In genomic region chr4:41775840-41776239, GRCm38 (mm10) we compare ENCODE assay signal across 21 mouse cellular contexts. TPM values are rescaled to one million over a fixed set of nuclear protein-coding genes. Genes with fewer than 3 reads are reported as not detected.
DNase-seq lines count a peak whose midpoint lies in the region; TF ChIP-seq lines count a peak whose summit lies in the region.
"Not testable (repeated sequence)": the region's sequence is repeated elsewhere in the genome, so short reads cannot be mapped to it uniquely, and the experiment has no call there.
"Had no signal": no experiment of that assay in that cellular context is flagged by ENCODE, and none has a peak within 500 bp of the region (broad histone marks: within the 10 kb centered on the region; RNA-seq: fewer than 3 reads in every experiment).

No protein-coding gene starts in this region.

- in situ Hi-C loops in CH12.LX (cut with MboI; ENCODE audit: low pct_ligation_motif_present, low pct_unique_long_range_greater_than_20kb, low sequenced_read_pairs): not testable (repeated sequence)

- not testable (repeated sequence) for H3K4me2 ChIP-seq in CH12.LX (ENCODE audit: insufficient read depth, low read depth, poor library complexity, severe bottlenecking)

- not testable (repeated sequence) for TF ChIP-seq RAD21 in CH12.LX (IDR thresholded peaks at IDR 0.05; ENCODE audit: low read depth, low read length); MEL (IDR thresholded peaks at IDR 0.05; ENCODE audit: low read depth, low read length)

- H3K9me3 ChIP-seq in CH12.LX (replicated peaks; ENCODE audit: low read length); MEL (replicated peaks; ENCODE audit: insufficient read depth, low read length): not testable (repeated sequence)

- not testable (repeated sequence) for H3K79me2 ChIP-seq in CH12.LX (replicated peaks; ENCODE audit: control insufficient read depth, extremely low read depth, insufficient read depth, poor library complexity, severe bottlenecking); MEL (ENCODE audit: control insufficient read depth, insufficient read depth, low read length, poor library complexity)

- not testable (repeated sequence) for H3K4me1 ChIP-seq in CH12.LX (ENCODE audit: control insufficient read depth in 1 of 2, insufficient read depth in 2 of 2); MEL (ENCODE audit: control insufficient read depth in 1 of 2, insufficient read depth in 2 of 2, low read length in 2 of 2); testis, adult 2 months (ENCODE audit: control insufficient read depth, insufficient read depth, low read length)

- not testable (repeated sequence) for H3K36me3 ChIP-seq in CH12.LX (replicated peaks in 1 of 2; ENCODE audit: control insufficient read depth in 1 of 2, insufficient read depth in 1 of 2, low read length in 1 of 2); MEL (ENCODE audit: control insufficient read depth in 1 of 2, insufficient read depth in 2 of 2, low read length in 2 of 2); testis, adult 2 months (ENCODE audit: control insufficient read depth, insufficient read depth, low read length)

- TF ChIP-seq EP300 in CH12.LX (IDR thresholded peaks at IDR 0.05; ENCODE audit: low read length); MEL (IDR thresholded peaks at IDR 0.05; ENCODE audit: low read depth in 1 of 2, low read length in 2 of 2): not testable (repeated sequence)

- H3K4me3 ChIP-seq in CH12.LX (replicated peaks in 1 of 3; ENCODE audit: low read depth in 2 of 3, low read length in 2 of 3, poor library complexity in 1 of 3); MEL (ENCODE audit: control insufficient read depth in 1 of 2, insufficient read depth in 1 of 2, low read depth in 2 of 2, low read length in 2 of 2): not testable (repeated sequence)
- H3K4me3 ChIP-seq in testis, adult 2 months (ENCODE audit: control insufficient read depth, low read depth, low read length): peak overlapping the region; percentile 87

- not testable (repeated sequence) for H3K9ac ChIP-seq in CH12.LX (ENCODE audit: insufficient read depth, low read depth); MEL (ENCODE audit: control insufficient read depth, low read depth, low read length, poor library complexity, severe bottlenecking)

- not testable (repeated sequence) for TF ChIP-seq CTCF in CH12.LX (conservative IDR thresholded peaks at IDR 0.05 in 1 of 2, IDR thresholded peaks at IDR 0.05 in 1 of 2; ENCODE audit: low read depth in 2 of 2, low read length in 2 of 2); MEL (IDR thresholded peaks at IDR 0.05 in 2 of 3, conservative IDR thresholded peaks at IDR 0.05 in 1 of 3; ENCODE audit: control insufficient read depth in 1 of 3, insufficient read depth in 1 of 3, low read depth in 2 of 3, low read length in 3 of 3, poor library complexity in 1 of 3, severe bottlenecking in 1 of 3); testis, adult 2 months (IDR thresholded peaks at IDR 0.05; ENCODE audit: control insufficient read depth, insufficient read depth, insufficient replicate concordance, low read depth, low read length)

- TF ChIP-seq POLR2A in CH12.LX (IDR thresholded peaks at IDR 0.05; ENCODE audit: low read depth, low read length); MEL (IDR thresholded peaks at IDR 0.05; ENCODE audit: control insufficient read depth in 1 of 2, insufficient read depth in 1 of 2, low read depth in 1 of 2, low read length in 2 of 2, poor library complexity in 1 of 2); testis, adult 2 months (IDR thresholded peaks at IDR 0.05; ENCODE audit: control insufficient read depth, low read depth, low read length): not testable (repeated sequence)

- not testable (repeated sequence) for H3K27ac ChIP-seq in CH12.LX (ENCODE audit: insufficient read depth, low read depth); MEL (ENCODE audit: control insufficient read depth, low read depth, low read length)
- H3K27ac ChIP-seq in testis, adult 2 months (ENCODE audit: control insufficient read depth, insufficient read depth, low read depth, low read length): peak overlapping the region; percentile 72; the same call in 1 of the 2 replicates

- DNase-seq in CH12.LX (ENCODE audit: extremely low read depth); MEL (ENCODE audit: low read depth, low spot score): not testable (repeated sequence)
- peak; percentile 15 for DNase-seq in cerebellum, adult 11 months
- DNase-seq in cerebellum, adult 11-12 months: peak; percentile 42
- DNase-seq in cerebellum, adult 9-10 months: peak; percentile 32
- DNase-seq in gastrocnemius, postnatal 25 days: peak; percentile 3
- DNase-seq in kidney, adult 11 months: peak; percentile 8

- dilution Hi-C loops in CH12.LX (cut with MboI; ENCODE audit: extremely low pct_ligation_motif_present, extremely low pct_unique_long_range_greater_than_20kb, low sequenced_read_pairs): not testable (repeated sequence)

- not testable (repeated sequence) for H3K27me3 ChIP-seq in CH12.LX (replicated peaks); MEL (ENCODE audit: control insufficient read depth in 1 of 2, insufficient read depth in 2 of 2, low read length in 2 of 2); testis, adult 2 months (ENCODE audit: control insufficient read depth, insufficient read depth, low read length)

TF ChIP-seq in CH12.LX, 34 proteins besides CTCF, POLR2A, EP300 and RAD21:
- TF ChIP-seq ZKSCAN1 (IDR thresholded peaks at IDR 0.05; ENCODE audit: borderline replicate concordance, low read depth, low read length): peak; percentile 71

TF ChIP-seq in MEL, 35 proteins besides CTCF, POLR2A, EP300 and RAD21:
- peak; percentile 91 for TF ChIP-seq ZKSCAN1 (IDR thresholded peaks at IDR 0.05; ENCODE audit: low read depth, low read length)

RNA-seq across cellular contexts. Expression of gene Ccl27a, which starts 1.8 kb away (rescaled TPM):
- total RNA-seq in CH12.LX (2012; rRNA removed): 3.1 and 5.6 TPM in 2 replicates
- 2.5 and 3.3 TPM in 2 replicates for total RNA-seq in CH12.LX (2014; rRNA removed)
- 2.7 and 6.4 TPM in 2 replicates for polyA plus RNA-seq in CH12.LX (2012; ENCODE audit: insufficient read length, low read depth)
- total RNA-seq in MEL (2012; rRNA removed): 4.9 and 6.4 TPM in 2 replicates
- polyA plus RNA-seq in MEL (2012; ENCODE audit: insufficient read depth in 1 of 2, insufficient read length in 2 of 2, low read depth in 1 of 2, low replicate concordance in 2 of 2, missing spikeins in 1 of 2): 10 to 100 TPM in 1 of 2 experiments, not detected in 1; 12.1 TPM
- 10 to 100 TPM; 19.6 to 24.2 TPM for total RNA-seq in gastrocnemius, postnatal 25 days (2021)
- 872 and 1,011 TPM in 2 replicates for polyA plus RNA-seq in testis, adult 2 months (2012; rRNA removed)
- polyA plus RNA-seq: C2C12, G1E had no signal

RNA-seq across cellular contexts. Expression of gene Sigmar1, which starts 19.9 kb away (rescaled TPM):
- total RNA-seq in CH12.LX (2012; rRNA removed) (60.7 and 70.2 TPM in 2 replicates), CH12.LX (2014; rRNA removed) (19.8 and 26.4 TPM in 2 replicates), MEL (2012; rRNA removed) (59.4 and 80.1 TPM in 2 replicates)
- polyA plus RNA-seq in CH12.LX (2012; ENCODE audit: insufficient read length, low read depth) (89.4 and 97.5 TPM in 2 replicates), MEL (2012; ENCODE audit: insufficient read depth in 1 of 2, insufficient read length in 2 of 2, low read depth in 1 of 2, low replicate concordance in 2 of 2, missing spikeins in 1 of 2) (100 to 1,000 TPM; 112 to 190 TPM)
- total RNA-seq in gastrocnemius, postnatal 25 days (2021): 10 to 100 TPM in 1 of 2 experiments, 1 to 10 TPM in 1; 8.4 to 11.9 TPM
- 21.0 and 22.3 TPM in 2 replicates for polyA plus RNA-seq in testis, adult 2 months (2012; rRNA removed)

RNA-seq across cellular contexts. Expression of gene Galt, which starts 20.8 kb away (rescaled TPM):
- total RNA-seq in CH12.LX (2012; rRNA removed) (18.6 and 19.1 TPM in 2 replicates), CH12.LX (2014; rRNA removed) (23.0 and 23.2 TPM in 2 replicates), MEL (2012; rRNA removed) (22.7 and 26.5 TPM in 2 replicates)
- polyA plus RNA-seq in CH12.LX (2012; ENCODE audit: insufficient read length, low read depth) (16.6 and 22.9 TPM in 2 replicates), MEL (2012; ENCODE audit: insufficient read depth in 1 of 2, insufficient read length in 2 of 2, low read depth in 1 of 2, low replicate concordance in 2 of 2, missing spikeins in 1 of 2) (10 to 100 TPM in 1 of 2 experiments, not detected in 1; 31.9 TPM)
- total RNA-seq in gastrocnemius, postnatal 25 days (2021): 10 to 100 TPM; 33.6 to 36.1 TPM
- 11.1 and 13.6 TPM in 2 replicates for polyA plus RNA-seq in testis, adult 2 months (2012; rRNA removed)

RNA-seq across cellular contexts. Expression of gene Arid3c, which starts 44.9 kb away (rescaled TPM):
- total RNA-seq in CH12.LX (2012; rRNA removed) (not detected in 2 replicates), CH12.LX (2014; rRNA removed) (not detected in 2 replicates), MEL (2012; rRNA removed) (not detected in 2 replicates)
- polyA plus RNA-seq in CH12.LX (2012; ENCODE audit: insufficient read length, low read depth) (not detected in 2 replicates), MEL (2012; ENCODE audit: insufficient read depth in 1 of 2, insufficient read length in 2 of 2, low read depth in 1 of 2, low replicate concordance in 2 of 2, missing spikeins in 1 of 2) (under 1 TPM in 1 of 2 experiments, not detected in 1; 0.13 TPM)
- not detected for total RNA-seq in gastrocnemius, postnatal 25 days (2021)
- 0.12 and 0.17 TPM in 2 replicates for polyA plus RNA-seq in testis, adult 2 months (2012; rRNA removed)
- total RNA-seq: adrenal gland, adult 18-20 months; adrenal gland, adult 2 months; adrenal gland, adult 8-10 months; adrenal gland, postnatal 10 days; adrenal gland, postnatal 14 days; adrenal gland, postnatal 25 days; adrenal gland, postnatal 36 days; adrenal gland, postnatal 4 days; ES-E14; G1E had no signal
- polyA plus RNA-seq: activated CD4-positive, CD25-positive, alpha-beta regulatory T cell, adult 4 months; adrenal gland, adult 2 months; C2C12; CD4-positive, CD25-positive, alpha-beta regulatory T cell, adult 4 months; G1E had no signal

RNA-seq across cellular contexts. Expression of gene Dctn3, which starts 52.9 kb away (rescaled TPM):
- 130 and 133 TPM in 2 replicates for total RNA-seq in CH12.LX (2012; rRNA removed)
- 112 and 125 TPM in 2 replicates for total RNA-seq in CH12.LX (2014; rRNA removed)
- 90.5 and 117 TPM in 2 replicates for polyA plus RNA-seq in CH12.LX (2012; ENCODE audit: insufficient read length, low read depth)
- total RNA-seq in MEL (2012; rRNA removed): 51.8 and 57.7 TPM in 2 replicates
- 10 to 100 TPM in 1 of 2 experiments, not detected in 1; 64.6 TPM for polyA plus RNA-seq in MEL (2012; ENCODE audit: insufficient read depth in 1 of 2, insufficient read length in 2 of 2, low read depth in 1 of 2, low replicate concordance in 2 of 2, missing spikeins in 1 of 2)
- total RNA-seq in gastrocnemius, postnatal 25 days (2021): 10 to 100 TPM; 38.5 to 40.6 TPM
- 84.2 and 90.3 TPM in 2 replicates for polyA plus RNA-seq in testis, adult 2 months (2012; rRNA removed)
